Mouse (Mus musculus) thymus, postnatal 36 days (tissue): ENCODE results near the gene Rnf212.
"Not testable (repeated sequence)": the region's sequence is repeated elsewhere in the genome, so short reads cannot be mapped to it uniquely, and the experiment has no call there.

Source experiments
- DNase-seq, 2 experiments: peaks; one replicate each; pipeline ENCODE4 v3.0.0; 2022; ENCODE audit warnings: mixed read lengths in 2 of 2

Rnf212 gene

DNA sequence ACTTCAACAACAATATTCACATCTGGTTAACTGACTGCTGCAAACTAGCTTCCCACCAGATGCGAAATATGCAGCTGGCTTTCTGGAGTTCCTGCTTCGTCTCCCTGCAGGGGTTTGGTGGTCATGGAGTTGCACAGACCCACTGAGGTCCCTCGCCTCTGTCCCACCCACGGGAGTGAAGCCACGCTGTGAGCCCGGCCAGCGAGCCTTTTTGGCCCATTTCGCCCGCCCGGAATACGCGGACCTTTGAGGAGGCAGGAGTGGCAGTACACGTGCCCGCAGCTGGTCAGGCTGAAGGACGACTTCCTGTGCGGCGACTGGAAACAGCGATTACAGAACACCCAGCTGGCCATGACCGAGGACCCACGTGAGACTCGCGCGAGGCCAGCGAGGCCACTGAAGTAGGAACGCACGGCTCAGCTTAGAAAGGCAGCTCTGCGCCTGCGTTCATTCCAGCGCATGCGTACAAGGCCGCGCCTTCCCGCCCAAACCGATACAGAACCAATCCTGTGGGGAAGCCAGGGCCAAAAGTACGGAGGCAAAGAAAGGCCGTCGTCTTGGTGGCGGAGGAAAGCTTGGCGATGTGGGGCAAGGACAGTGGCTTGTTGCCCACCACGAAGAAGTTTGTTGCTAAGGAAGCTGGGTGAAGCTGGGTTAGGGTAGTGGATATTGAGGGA, at the start of gene Rnf212:
Rnf212 (minus strand) TSS at position 353 of the 677 bp plus-strand sequence.
- no peak for DNase-seq

- DNase-seq: no peak
These were observed 48.5 kb upstream of the Rnf212 start for GRCm38 (mm10) chr5:108823276-108823675.

DNA sequence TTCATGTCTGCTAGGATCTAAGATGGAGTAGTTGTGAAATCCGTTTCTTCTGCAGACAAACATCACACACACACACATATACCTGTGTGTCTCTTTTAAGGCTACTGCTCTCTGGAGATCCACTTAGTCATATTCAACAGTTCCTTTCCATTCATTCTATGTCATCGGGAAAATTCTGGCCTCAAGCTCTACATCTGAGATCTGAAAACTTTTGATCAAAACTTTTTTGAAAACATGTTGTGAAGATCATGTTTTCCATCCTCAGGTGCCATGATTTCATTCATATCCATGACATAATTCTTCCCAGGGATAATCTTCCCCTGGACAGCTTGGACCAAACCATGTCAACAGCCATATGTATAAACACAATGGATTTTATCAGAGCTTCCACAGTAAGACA, 34.0 kb upstream of the Rnf212 start, which contains the start of gene Vmn2r8:
Vmn2r8 (minus strand) TSS at position 101 of the 400 bp plus-strand sequence.
- not testable (repeated sequence) for DNase-seq

GRCm38 (mm10) chr5:108803646-108804045, 28.9 kb upstream of the Rnf212 start:
- no peak for DNase-seq

- not testable (repeated sequence) for DNase-seq
These were observed 20.5 kb upstream of the Rnf212 start, which contains the start of gene Tmed11 for GRCm38 (mm10) chr5:108795263-108795662. Gene Tmed11, minus strand, starts transcription at chr5:108795363.

DNA sequence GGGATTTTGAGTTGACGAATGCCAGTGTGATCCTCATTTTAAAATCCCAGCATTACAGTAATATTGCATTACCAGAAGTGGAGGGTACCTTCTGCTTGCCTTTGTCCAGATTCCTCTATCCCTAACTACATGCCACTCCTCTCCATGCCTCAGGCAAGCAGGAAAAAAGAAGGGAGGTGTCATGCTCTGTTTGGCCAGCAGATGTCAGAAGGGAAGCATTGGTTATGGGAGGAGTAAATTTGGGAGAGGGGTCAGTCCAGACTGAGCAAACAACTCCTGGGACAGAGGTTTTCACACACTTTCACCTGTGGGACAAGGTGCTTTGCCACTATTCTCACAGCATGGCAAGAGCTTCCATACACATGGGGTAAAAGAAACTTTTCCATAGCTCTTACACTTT, 15.6 kb upstream of the Rnf212 start:
- DNase-seq: not testable (repeated sequence)

- no peak for DNase-seq
These were observed 14.8 kb downstream of the Rnf212 start for GRCm38 (mm10) chr5:108760002-108760401.

DNA sequence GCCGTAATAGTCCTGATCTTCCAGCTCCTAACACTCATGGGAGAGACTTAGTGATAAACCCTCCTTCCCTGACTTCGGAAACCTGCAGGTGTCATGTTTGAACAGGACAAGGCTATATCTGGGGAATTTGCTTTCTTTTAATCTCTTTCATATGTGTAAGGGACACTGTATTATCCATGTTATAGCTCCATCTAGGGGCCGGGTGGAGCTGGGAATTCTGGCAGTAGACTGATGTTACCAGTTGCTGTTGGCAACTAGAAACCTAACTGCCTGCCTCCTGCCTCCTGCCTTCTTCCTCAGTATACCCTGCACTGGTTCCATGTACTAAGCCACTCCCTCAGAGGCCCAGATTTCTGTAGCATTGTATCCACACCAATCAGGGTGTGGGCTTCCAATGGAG, 16.4 kb downstream of the Rnf212 start:
- DNase-seq: no peak

- DNase-seq: not testable (repeated sequence)
These were observed 23.5 kb downstream of the Rnf212 start for GRCm38 (mm10) chr5:108751258-108751657.

GRCm38 (mm10) chr5:108750328-108751210, 24.2 kb downstream of the Rnf212 start:
- DNase-seq: no peak

GRCm38 (mm10) chr5:108744629-108745028, 30.2 kb downstream of the Rnf212 start:
- no peak for DNase-seq

- DNase-seq: no peak
These were observed 30.9 kb downstream of the Rnf212 start for GRCm38 (mm10) chr5:108743856-108744255.

GRCm38 (mm10) chr5:108742596-108742995, 32.2 kb downstream of the Rnf212 start:
- DNase-seq: no peak

- DNase-seq: no peak
These were observed 32.9 kb downstream of the Rnf212 start for GRCm38 (mm10) chr5:108741844-108742243.

DNA sequence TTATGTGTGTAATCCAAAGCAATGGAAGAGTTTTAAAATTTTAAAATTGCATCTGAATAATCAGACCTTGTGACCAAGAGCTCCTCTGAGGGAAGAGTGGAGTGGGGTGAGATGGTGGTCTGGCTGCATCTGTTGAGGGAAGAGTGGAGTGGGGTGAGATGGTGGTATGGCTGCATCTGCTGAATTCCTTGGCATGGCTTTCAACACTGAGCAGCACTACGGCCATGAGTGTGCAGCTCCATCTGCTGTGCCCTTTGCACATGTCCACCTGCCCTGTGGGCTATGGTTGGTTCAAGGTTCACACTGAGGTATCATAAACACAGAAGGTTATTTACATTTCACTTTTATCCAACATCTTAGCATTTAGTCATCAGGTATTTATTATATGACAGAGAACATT, 47.4 kb downstream of the Rnf212 start:
- DNase-seq: no peak

DNA sequence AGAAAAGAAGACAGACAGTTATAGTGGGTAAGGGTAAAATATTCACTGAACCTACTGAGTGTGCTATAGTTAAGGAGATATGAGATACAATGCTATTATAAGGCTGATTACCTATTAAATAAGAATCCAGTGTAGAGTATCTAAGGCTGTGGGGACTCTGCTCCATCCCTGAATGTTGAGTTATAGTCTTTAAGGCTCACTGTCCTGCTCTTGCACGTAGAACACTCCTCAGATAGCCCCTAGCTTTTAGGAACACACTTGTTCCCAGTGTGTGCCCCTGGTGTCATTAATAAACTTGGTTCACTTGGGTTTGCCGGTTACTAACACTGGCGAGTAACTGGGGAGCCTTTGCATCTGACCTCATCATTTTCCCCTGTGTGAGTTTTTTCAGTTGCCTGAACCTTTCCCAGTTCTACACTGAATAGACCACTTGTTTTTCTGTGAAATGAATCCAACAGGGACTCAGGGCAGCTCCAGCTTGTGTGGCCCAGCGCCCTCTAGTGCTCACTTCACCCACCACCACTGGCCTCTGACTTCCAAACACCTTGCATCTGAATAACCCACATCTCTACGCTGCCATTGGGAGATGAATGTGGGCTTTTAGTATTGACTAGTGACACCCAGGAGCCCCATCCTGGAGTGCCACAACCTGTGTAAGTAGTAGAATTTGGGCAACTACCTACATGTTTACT, 48.1 kb downstream of the Rnf212 start:
- peak; percentile 40 to 53 for DNase-seq

DNA sequence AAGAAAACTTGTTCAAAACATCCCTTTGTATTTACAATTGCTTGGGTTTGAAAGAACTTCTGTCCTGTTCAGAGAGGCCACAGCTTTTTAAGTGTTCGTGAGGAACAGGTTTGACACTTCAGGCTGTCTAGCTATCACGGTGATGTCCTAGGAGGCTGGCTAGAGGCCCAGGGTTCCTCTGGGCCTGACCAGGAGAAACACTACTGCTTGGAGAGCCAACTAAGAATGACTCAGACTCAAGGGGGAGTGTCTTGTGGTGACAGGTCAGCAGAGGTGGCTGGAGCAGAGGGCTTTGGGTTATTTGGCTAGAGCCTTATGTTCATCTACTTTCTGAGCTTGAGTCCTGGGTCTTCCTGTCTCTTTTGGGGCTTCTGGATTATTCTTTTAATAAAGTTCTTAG, 50.8 kb downstream of the Rnf212 start:
- no peak for DNase-seq

- no peak for DNase-seq
These were observed 55.0 kb downstream of the Rnf212 start for GRCm38 (mm10) chr5:108719761-108720160.

DNA sequence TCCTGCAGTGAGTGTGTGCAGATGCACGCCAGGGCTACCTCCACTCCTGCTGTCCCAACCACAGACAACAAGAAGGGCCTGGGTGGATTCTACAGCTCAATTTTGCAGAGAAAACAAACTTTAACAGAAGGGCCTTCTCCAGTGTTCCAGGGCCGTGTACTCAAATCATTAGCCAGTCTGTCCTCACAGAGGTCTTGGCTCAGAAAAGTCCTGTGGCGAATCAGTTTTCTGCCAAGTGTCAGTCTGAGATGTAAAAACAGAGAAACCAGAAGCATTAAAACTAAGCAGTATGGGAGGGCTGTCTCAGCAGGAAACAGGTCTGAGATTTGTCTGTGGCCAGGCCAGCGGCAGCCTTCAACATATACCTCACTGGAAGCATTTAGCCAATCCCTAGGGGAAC, 56.7 kb downstream of the Rnf212 start:
- no peak for DNase-seq

- DNase-seq: no peak
These were observed 58.8 kb downstream of the Rnf212 start for GRCm38 (mm10) chr5:108715974-108716373.

GRCm38 (mm10) chr5:108714149-108714548, 60.6 kb downstream of the Rnf212 start:
- DNase-seq: no peak

DNA sequence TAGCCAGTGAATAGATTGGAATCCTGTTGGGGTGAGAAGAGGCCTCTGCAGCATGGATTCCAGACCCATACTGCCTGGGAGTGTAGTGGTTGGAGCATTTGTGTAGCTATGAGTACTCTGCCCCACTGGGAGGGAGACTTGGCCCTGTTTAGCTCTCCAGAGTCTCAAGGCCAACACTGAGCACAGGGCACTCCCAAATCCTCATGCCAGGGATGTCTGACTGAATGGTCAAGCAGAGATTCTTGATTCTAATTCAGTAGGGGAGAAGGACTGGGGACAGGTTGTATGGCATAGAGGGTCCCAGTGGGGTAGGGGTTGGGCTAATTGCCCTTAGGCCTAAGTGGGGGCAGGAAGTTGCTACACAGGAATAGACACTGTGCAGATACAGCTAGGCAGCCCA, 61.1 kb downstream of the Rnf212 start:
- DNase-seq: no peak

GRCm38 (mm10) chr5:108713096-108713495, 61.7 kb downstream of the Rnf212 start:
- no peak for DNase-seq
